Mouse (Mus musculus) spleen, adult 12 weeks (tissue): Measurements from ENCODE around the gene Car3.

Experiments used
- DNase-seq: peaks from one replicate; pipeline ENCODE4 v3.0.0; 2022; ENCODE audit warnings: low spot score

Car3 gene

DNA sequence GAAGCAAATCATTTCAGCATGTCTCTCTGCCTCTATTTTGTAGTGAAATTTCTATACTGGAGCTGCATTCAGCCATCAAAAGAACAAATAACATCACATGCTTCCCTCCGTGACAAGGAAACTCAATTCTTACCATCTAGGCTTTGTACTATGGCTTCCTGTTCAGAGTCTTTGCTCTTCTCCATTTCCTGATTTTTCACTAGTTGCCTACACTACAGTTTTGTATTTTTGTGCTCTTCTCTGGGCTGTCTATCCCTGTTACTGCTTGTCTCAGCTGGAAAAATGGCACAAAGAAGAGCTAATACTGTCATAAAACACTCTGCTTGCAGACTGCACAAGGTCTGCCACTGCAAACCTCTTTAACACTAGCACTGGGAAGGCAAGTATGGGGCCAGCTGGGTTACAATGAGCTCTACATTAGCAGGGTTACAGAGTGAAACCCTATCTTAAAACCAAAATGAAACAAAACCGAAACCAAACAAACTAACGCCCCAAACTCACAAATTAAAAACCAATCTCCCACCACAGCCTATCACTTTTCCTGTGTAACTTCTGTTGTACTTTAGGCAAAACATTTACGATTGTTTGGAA, 48.8 kb downstream of the Car3 start:
- DNase-seq, result no peak

DNA sequence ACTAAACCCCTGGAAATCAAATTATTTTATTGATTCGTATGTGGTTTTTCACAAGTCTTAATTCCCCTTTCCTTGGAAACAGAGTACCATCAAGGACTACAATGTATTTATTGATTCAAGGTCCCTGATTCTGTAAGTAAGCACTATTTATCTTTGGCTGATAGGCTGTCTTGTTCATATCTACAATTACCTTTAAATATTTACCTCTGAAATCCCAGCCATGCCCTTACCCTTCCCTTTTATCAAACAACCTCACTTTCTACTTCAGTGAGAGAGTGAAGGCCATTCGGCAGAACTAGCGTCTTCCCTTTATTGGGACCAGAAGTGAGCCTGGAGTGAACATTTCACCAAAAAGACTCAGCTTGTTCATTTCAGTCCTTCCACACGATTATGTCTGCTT, 50.5 kb downstream of the Car3 start:
- DNase-seq, result no peak

DNA sequence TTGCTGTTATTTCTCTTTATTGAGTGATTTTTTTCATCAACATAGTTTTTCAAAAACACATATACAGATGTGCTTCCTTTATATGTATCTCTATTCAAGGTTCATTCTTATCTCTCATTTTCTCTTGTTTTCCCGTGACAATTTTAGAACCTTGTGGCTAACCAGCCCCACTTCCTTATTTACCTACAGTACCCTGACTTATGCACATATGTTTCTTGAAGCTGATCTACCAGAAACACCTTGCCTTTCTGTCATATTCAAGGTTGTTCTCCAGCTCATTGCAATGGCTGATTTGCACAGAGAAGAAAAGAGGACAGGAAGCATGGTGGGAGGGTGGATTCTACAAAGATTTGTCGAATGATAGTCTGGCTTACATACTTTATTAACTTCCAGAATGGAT, 52.0 kb downstream of the Car3 start:
- no peak for DNase-seq

DNA sequence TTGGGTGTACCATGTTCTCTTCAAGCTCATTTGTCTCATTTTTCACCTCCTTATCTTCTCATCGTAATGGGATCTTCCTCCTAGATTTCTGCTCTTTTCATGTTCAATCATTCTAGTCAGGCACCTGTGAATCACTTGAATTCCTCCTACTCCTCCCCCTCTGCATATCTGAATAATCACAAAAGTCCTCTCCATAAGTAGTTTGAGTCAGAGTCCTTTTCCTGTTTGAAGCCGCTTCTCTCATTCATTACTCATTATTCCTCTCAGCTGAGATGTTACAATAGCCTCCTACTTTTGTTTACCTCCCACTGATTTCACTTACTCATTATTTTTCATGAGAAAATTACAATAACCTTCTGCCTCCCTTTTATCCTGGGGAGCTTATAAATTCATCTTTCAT, 53.9 kb downstream of the Car3 start:
- no peak for DNase-seq
